Mouse (Mus musculus) gastrocnemius, adult 18-20 months (tissue): ENCODE results near the gene Casc3. TPM values are rescaled to one million over a fixed set of nuclear protein-coding genes. Genes with fewer than 3 reads are reported as not detected.

Source experiments
- DNase-seq: peaks from one replicate; pipeline ENCODE4 v3.0.0; 2021; ENCODE audit warnings: low spot score
- long read RNA-seq, 2 experiments: library from polyadenylated mRNA; stranded (forward); transcript quantifications; one replicate each; pipeline ENCODE4 v2.0.0; 2021
- total RNA-seq, 2 experiments: library from RNA; stranded (reverse); gene quantifications; 2 replicates each; pipeline ENCODE4 v1.2.3; 2021

The Casc3 gene
- 10 to 100 TPM; 14.0 to 15.6 TPM for total RNA-seq
- long read RNA-seq, experiment 1, transcript Casc3-204 (14 exons, 3,741 nt) = major isoform, 26 of 42 reads
- long read RNA-seq, experiment 1, partial matches to known transcripts = 5 of 42 reads
- long read RNA-seq, experiment 1, other reads (novel, unspliced or antisense) = 11 of 42 reads
- long read RNA-seq, experiment 2, transcript Casc3-204 (14 exons, 3,741 nt) = major isoform, 11 of 28 reads
- long read RNA-seq, experiment 2, partial matches to known transcripts = 5 of 28 reads
- long read RNA-seq, experiment 2, other reads (novel, unspliced or antisense) = 12 of 28 reads

GRCm38 (mm10) chr11:98804605-98805004 lies at the start of gene Casc3:
Casc3 (plus strand) TSS chr11:98804905.
- no peak for DNase-seq

GRCm38 (mm10) chr11:98755726-98756380 lies 48.9 kb upstream of the Casc3 start:
- no peak for DNase-seq

GRCm38 (mm10) chr11:98756711-98757110 lies 48.0 kb upstream of the Casc3 start:
- no peak for DNase-seq

- DNase-seq = no peak
Measured at GRCm38 (mm10) chr11:98761939-98762338, 42.8 kb upstream of the Casc3 start.

- peak; percentile 15 for DNase-seq
Measured at GRCm38 (mm10) chr11:98762756-98763501, 41.8 kb upstream of the Casc3 start.

- no peak for DNase-seq
Measured at GRCm38 (mm10) chr11:98763502-98763861, 41.2 kb upstream of the Casc3 start.

- DNase-seq = peak; percentile 7
Measured at GRCm38 (mm10) chr11:98764091-98764490, 40.6 kb upstream of the Casc3 start.

GRCm38 (mm10) chr11:98764746-98765145 lies 40.0 kb upstream of the Casc3 start:
- no peak for DNase-seq

GRCm38 (mm10) chr11:98765421-98766309 lies 39.0 kb upstream of the Casc3 start:
- peak; percentile 62 for DNase-seq

- DNase-seq = peak; percentile 23
Measured at GRCm38 (mm10) chr11:98766346-98766745, 38.4 kb upstream of the Casc3 start.

GRCm38 (mm10) chr11:98766816-98767215 lies 37.9 kb upstream of the Casc3 start:
- DNase-seq = peak; percentile 21

GRCm38 (mm10) chr11:98767276-98767675 lies 37.4 kb upstream of the Casc3 start:
- DNase-seq = peak; percentile 58

- DNase-seq = no peak
Measured at GRCm38 (mm10) chr11:98767713-98768112, 37.0 kb upstream of the Casc3 start.

- peak; percentile 73 for DNase-seq
Measured at GRCm38 (mm10) chr11:98768127-98769006, 36.3 kb upstream of the Casc3 start.

GRCm38 (mm10) chr11:98769007-98769954 lies 35.4 kb upstream of the Casc3 start:
- peak; percentile 32 for DNase-seq

GRCm38 (mm10) chr11:98770096-98770975 lies 34.4 kb upstream of the Casc3 start:
- DNase-seq = peak; percentile 38

GRCm38 (mm10) chr11:98771131-98771530 lies 33.6 kb upstream of the Casc3 start:
- no peak for DNase-seq
